Mouse (Mus musculus) cerebellum, adult (tissue): Measurements from ENCODE around the gene Olfr73.
"Not testable (repeated sequence)": the region's sequence is repeated elsewhere in the genome, so short reads cannot be mapped to it uniquely, and the experiment has no call there.

Experiments used
- ATAC-seq: cut with Nextera tagmentation; 2 replicates; pipeline ENCODE4 v1.9.2; 2017; ENCODE audit warnings: mild to moderate bottlenecking, moderate library complexity, mixed read lengths; ENCODE audit not compliant: insufficient number of reproducible peaks, low FRiP score, low TSS enrichment

Gene Olfr73

DNA sequence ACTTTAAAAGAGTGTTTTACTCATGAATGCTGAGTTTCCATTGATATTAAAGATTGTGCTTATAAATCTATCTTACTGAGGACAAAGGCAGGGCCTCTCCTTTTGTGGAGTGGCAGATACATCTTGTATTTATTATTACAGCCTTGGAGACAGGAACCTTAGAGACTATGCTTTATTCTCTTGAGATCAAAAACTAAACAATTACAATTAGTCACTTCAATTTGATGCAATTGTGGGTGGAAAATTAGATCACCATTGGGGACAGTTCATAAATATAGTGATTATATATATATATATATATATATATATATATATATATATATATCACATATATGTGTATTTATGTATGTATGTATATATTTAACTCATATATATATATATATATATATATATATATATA, at the start of gene Olfr73:
TSS of gene Olfr73 (minus strand) at position 101 of the 400 bp plus-strand sequence.
- no peak for ATAC-seq

DNA sequence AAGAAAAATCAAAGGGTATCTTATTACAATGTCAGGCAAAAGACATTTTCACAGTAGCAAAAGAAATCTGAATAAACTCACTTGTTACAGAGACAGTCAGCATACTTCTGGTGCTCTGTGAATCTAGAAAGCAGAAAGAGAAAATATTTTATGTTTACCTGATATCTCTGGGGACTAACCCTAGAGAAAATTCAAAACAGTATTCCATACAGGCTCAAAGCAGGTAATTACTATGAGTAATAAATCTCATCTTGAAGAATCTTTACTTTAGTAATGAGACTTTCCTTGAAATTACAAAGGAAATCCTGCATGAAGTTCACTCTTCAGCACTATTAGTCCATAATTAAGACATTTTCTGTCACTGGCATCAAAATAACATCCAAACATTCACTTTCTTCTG, 34.2 kb upstream of the Olfr73 start, which contains the start of gene Olfr1163:
TSS of gene Olfr1163 (minus strand) at position 101 of the 400 bp plus-strand sequence.
- ATAC-seq = no peak

DNA sequence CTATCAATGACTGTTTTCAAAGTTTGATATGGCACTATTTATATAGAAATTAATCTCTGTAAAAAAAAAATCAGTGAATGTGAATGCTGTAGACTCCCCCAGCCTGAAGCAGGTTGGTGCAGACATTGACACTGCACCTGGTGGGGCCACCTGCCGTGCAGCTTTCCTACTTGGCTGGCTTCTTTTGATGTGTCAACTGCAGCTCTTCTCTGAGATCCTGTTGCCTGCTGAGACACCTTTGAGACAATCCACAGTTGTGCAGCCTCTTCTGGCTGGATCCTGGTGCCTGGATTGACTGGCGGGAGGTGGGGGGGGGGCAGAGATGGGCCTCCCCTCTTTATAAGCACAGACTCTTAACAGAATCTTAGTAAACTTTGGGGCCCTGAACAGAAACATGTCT, 26.1 kb upstream of the Olfr73 start:
- no peak for ATAC-seq

DNA sequence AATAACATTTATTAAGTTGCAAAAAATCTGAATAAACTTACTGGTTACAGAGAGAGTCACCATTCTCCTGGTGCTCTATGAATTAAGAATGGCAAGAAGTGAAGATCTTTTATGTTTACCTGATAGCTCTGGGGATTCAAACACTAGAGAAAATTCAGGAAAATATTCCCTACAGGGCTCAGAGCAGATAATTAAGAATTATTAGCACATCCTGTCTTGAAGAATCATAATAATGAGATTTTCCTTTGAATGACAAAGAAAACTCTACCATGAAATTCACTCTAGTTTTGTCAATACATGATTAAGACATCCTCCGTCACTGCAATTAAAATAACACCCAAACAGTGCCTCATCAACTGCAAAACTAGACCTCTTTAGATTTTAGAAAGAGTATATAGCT, 13.5 kb upstream of the Olfr73 start, which contains the start of gene Olfr1162:
TSS of gene Olfr1162 (minus strand) at position 101 of the 400 bp plus-strand sequence.
- no peak for ATAC-seq

DNA sequence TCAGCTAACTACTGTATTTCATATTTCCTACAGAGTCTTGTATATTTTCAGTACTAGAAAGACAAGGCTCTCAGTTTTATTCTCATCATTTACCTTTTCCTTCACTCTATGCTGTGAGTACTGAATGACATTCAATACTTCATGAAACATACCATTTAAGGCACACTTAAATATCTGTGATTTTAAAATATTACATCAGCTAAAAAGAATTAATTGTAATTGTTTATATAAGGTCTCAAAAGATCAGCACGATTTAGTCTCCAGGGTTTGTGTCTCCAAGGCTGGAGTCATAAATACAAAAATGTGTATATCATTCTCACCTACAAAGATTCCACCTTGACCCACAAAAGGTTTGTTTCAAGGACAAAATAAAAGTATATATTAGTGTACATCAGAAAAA, 15.0 kb downstream of the Olfr73 start, which contains the start of gene Olfr1161:
TSS of gene Olfr1161 (plus strand) at position 301 of the 400 bp plus-strand sequence.
- not testable (repeated sequence) for ATAC-seq

DNA sequence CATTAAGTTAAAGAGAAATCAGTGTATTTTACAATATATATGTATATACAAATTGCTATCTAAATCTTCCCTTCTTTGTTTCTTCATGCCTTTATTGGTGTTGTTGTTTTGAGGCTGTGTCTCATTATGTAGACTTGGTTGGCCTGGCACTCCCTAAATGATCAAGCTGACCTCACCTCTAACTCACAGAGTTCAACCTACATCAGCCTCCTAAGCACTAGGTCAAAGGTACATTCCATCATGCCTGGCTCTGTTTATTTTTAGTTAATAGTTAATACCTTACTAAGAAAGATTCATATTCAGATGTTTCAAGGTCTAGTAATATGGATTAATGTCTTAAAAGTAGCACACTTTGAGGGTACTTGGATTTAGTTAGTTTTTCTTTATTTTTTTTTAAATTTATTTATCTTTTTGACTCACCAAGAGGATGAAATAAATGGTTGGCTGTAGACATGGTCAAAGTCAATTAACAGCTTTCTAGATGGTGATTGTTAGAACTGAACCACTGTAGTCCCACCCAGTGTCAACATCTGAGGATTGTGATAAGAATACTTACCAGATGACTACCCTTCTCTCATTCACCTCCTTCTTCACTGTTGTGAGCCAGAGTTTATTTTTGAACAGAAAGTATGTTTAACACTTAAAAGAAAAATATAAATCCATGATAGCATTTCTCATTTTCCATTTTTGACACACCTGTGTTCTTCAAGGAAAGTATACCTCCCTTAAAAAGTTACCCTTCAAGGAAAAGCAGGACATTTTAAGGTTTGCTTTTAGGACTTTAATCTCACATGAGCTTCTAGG, 29.8 kb downstream of the Olfr73 start, which contains the start of gene Olfr1160:
TSS of gene Olfr1160 (minus strand) at position 754 of the 804 bp plus-strand sequence.
- no peak for ATAC-seq

DNA sequence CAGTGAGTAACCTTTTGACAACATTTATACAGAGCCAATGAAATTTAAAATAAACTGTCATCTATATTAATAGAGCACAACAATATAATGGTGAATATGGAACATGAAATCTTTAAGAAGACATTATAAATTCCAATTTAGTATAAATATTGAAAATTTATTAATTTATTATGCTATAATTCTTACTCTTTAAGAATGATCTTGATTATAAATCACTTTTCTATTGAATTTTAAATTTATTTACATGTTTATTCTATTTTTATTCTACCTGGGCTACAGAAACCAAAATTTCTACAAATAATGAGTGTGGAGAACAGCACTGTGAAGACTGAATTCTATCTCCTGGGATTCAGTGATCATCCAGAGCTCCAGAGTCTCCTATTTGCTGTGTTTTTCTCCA, 47.7 kb downstream of the Olfr73 start, which contains the start of gene Olfr1158:
TSS of gene Olfr1158 (plus strand) at position 301 of the 400 bp plus-strand sequence.
- no peak for ATAC-seq
